Mouse (Mus musculus): ENCODE data around the gene Tma7.

The Tma7 gene

DNA sequence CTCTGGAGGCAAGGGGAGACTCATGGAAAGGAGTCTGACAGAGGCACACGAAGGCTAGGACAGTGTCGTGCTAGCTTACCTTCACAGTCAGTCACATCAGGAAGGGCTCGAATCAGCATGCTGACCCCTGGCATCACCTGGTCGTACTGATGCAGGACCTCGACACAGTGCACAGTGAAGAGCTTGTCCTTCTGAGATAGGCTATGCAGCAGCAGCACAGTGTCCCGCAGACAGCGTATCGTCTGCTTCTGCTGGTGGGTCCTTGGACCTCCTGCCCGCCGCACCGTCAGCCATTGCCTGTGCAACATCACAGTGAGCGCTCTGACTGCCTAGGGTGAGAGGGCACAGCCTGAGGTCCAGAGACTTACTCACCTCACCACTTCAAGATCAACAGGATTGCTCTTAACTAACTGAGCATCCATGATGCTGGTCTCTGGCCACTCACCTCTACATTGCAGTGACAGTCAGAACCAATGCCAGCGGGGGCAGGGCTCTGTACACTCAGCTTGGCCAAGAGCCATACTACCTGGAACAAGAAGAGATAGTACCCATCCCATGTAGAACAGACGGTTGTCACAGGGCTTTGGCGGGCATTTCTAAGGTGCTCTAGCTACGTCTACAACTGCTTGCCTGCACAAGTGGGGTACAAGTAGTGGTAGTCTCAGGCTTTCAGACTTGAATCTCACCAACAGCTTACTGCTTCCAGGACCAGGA, 22.0 kb downstream of the Tma7 start:
- DNase-seq: no peak

DNA sequence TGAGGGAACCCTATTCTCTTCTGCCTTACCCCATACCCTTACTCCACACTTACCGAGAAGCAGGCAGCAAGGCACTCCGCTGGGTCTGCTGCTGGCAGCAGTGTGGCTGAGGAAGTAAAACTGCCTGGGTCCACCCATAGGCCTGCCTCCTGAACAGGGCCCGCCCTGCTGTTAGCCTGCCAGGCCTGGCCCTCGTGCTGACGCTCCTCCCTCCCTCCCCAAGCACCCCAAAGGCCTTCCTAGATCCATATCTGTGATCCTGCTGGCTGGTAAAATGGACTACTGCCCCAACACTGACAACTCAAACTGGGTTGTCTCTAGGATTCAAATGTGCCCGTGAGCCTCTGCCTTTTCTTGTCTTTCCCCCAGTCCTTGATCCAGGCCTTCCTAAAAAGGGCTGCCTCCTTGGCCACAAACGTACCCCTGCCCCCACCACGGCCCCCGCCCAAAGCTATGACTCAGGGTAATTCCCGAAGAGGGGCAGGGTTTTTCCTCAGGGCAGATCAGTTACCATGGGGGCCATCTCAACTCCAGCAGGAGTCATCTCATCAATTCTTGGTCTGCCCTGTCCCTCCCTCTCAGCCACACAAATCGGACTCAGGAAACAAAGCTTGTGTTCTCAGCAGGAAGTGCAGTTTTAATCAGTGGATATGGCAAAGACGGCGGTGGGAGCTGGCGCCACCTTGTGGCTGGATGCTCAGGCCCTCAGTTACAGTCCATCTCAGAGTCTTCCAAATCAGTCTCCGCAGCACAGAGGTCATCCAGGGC, 23.1 kb downstream of the Tma7 start, which contains the start of gene Trex1:
Gene Trex1 (minus strand): TSS at position 599 of the 768 bp plus-strand sequence.
- peak; percentile 93 for DNase-seq

DNA sequence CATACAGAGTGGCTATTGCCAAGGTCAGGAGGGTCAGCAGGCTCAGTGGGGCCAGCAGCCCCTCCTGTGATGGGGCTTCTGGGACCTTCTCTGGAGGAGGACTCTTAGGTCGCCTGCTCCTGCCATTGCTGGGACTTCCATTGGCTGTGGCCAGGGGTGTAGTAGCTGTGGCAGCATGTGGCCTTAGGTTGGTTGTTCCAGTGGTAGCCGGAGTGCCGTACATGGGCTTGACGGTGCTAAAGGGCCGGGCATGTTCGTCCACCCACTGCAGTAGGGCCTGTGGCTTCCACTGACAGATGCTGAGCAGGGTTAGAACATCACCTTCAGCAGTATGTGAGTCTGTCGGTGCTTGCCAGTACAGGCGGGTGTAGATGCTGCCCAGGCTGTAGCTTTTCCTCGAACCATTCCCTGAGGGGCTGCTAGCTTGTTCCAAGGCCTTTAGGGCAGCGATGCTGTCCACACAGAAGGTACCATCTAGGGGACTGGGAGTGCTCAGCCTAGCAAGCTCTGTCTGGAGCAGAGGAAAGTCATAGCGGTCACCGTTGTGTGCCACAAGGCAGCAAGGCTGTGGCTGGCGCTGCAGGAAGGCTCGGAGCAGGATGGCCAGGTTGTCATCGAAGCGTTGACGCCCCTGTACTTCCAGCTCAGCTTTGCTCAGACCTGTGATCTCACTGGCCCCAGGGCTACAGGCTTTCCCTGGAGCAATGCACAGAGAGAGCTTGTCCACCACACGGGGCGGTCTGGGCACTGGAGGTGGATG, 24.2 kb downstream of the Tma7 start:
- DNase-seq: no peak

- no peak for DNase-seq
Measured at GRCm38 (mm10) chr9:109057543-109057942, 24.8 kb downstream of the Tma7 start.

GRCm38 (mm10) chr9:109056916-109057315, 25.5 kb downstream of the Tma7 start:
- DNase-seq: no peak

GRCm38 (mm10) chr9:109056081-109056690, 26.2 kb downstream of the Tma7 start:
- DNase-seq: no peak

DNA sequence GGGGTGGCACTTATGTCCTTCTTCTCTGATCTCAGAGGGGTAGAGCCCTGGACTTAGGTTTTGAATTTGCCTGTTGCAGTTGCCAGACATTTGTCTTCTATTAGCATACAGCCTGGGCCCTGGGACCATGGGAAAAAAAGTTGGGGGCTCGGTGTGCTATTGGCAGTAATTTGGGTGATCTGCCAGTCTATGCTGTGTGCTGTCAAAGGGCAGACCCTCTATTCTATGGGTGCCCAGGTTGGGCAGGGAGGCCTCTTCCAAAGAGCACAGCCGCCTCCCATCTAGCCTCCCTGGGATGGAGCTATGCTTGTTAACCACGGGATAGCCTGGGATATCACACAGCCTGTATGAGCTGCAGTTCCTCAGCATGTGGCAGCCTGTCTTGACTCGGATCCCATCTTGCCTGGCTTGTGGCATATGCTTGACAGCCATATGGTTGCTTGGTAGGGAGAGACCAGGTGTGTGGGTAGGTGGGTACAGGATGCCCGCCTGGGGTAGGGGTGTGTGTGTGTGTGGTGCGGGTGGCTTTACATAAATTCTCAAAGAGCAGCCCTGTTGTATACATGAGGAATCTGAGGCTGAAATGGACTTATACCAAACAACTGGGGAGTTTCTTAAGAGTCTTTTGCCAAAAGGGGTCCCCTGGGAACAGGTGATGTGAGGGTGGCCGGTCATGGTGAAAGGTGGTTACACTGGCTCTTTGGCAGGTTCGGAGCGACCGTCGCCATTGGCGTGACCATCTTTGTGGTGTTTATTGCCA, 26.9 kb downstream of the Tma7 start:
- no peak for DNase-seq

GRCm38 (mm10) chr9:109054712-109055111, 27.7 kb downstream of the Tma7 start:
- DNase-seq: peak; percentile 70

- DNase-seq: no peak
Measured at GRCm38 (mm10) chr9:109053851-109054250, 28.5 kb downstream of the Tma7 start.

DNA sequence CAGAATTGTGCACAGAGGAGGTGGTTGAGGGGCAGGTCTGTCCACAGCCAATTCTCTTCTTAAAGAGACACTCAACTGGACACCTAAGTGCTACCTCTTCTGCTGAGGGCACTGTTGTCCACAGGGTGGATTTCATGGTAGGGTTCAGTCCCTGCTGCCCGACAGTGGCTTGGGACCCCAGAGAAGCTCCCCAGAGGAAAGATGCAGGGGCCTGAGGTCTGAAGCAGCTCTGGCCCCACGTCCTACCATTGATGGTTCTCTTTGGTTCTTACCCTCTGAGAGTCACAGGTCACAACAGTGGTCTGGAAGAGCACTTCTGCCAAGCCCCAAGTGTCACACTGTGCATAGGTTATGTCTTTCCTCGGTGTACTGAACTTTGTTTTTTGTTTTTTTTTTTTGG, 29.0 kb downstream of the Tma7 start:
- DNase-seq: no peak

- no peak for DNase-seq
Measured at GRCm38 (mm10) chr9:109052490-109053260, 29.7 kb downstream of the Tma7 start.

DNA sequence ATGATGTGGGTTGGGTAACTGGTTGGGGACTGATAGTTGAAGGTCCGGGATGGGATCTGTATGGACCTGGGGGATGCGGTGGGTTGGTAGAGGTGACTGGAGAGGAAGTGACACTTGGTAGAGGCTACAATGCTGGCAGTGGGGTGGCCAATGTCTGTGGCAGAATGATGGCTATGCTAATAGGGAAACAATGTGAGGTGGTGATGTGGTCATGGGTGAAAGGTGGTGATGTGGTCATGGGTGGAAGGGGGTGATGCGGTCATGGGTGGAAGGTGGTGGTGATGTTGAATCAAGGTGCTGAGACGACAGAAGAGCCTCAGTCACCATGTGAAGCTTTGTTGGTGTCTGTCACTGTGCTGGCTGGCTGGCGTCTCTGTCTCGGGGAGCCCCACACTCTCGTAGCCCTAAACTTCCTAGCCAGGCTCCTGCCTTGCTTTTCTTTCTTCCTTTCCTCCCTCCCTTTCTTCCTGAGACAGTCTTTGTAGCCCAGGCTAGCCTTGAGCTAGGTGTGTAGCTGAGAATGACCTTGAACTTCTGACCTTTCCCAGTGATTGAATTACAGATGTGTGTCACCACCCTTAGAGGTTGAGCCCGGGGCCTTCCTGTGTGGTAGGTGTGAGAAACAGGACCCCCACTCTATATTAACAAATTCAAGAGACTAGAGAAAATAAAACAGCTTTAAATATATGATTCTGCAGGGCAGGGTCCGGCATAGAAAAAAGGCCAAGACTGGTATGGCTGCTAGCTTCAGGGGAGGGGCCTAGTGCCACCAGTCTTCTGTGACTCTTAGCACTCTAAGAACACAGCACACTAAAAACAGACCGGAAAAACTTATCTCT, 30.5 kb downstream of the Tma7 start:
- DNase-seq: no peak

DNA sequence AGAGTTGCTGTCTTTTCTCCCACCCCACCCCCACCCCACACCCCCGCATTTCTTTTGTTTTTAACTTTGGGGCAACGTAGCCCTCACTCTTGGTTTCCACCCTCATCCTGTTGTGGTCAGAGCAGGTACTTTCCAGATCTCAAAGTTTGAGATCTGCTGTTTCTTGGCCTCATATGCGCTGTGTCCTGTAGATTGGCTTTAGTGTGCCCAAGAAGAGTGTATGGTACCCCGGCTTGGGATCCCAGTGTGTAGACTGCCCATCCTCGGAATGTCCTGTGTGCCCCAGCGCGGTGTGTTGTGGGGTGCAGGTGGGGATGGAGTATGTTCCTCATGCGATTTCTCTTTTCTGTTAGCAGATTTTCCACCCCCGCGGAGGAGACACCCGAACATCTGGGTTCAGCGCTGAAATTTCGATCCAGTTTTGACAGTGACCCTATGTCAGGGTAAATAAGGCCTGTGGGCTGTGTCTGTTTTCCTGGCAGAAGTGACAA, 31.3 kb downstream of the Tma7 start:
- DNase-seq: no peak

DNA sequence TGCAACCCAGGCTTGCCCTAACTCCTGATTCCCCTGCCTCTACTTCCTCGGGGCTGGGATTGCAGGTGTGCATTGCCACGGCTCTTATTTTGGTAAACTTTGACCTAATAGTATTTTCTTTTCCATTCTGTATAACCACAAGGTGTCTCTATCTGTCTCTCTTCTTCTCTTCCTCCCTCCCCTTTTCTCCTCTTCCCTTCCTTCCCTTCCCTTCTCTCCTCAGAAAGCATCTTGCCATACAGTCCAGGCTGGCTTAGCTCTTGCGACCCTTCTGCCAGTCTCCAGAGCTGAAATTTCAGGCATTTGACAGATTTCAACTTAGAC, 31.8 kb downstream of the Tma7 start:
- DNase-seq: no peak

GRCm38 (mm10) chr9:109049996-109050673, 32.3 kb downstream of the Tma7 start:
- no peak for DNase-seq

DNA sequence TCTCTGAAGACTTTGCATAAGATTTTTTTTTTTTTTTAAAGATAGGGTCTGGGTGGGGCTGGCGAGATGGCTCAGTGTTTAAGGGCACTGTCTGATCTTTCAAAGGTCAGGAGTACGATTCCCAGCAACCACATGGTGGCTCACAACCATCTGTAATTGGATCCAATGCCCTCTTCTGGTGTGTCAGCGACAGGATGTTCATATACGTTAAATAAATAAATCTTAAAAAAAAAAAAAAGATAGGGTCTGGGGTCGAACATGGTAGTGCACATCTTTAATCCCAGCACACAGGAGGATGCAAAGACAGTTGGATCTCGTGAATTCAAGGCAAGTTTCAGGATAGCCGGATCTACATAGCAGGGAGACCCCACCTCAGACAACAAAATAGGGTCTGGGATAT, 33.1 kb downstream of the Tma7 start:
- DNase-seq: no peak

DNA sequence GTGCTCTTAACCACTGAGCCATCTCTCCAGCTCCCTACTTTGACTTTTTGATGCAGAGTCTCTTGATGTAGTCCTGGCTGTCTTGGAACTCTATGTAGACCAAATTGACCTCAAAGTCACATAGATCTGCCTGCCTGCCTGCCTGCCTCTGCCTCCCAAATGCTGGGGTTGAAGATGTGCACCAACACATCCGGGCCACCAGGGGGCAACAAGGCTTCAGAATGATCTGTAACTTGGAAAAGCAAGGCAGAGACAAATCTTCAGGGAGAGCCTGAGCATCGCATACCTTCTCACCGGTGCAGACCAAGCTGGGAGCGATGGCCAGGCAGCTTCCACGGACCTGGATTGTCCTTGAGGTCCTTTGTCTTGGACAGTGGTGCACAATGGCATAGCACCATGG, 36.1 kb downstream of the Tma7 start:
- DNase-seq: peak; percentile 66

DNA sequence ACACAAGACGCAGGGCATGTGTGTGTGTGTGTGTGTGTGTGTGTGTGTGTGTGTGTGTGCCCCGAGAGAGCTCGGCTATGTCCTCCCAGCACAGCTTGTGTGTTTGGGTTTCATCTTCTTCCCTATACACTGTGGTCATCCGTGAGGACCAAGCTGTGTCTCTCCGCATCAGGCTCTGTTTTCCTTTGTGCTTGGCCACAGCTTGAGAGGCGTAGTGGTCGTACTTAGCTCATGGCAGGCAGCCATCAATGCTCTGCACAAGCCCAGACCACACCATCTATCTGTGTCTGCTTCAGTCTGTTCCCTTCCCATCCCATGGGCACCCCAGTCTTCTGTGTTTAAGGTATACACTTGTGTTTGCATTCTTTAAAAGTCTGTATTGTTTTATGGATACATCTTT, 41.0 kb downstream of the Tma7 start:
- no peak for DNase-seq

DNA sequence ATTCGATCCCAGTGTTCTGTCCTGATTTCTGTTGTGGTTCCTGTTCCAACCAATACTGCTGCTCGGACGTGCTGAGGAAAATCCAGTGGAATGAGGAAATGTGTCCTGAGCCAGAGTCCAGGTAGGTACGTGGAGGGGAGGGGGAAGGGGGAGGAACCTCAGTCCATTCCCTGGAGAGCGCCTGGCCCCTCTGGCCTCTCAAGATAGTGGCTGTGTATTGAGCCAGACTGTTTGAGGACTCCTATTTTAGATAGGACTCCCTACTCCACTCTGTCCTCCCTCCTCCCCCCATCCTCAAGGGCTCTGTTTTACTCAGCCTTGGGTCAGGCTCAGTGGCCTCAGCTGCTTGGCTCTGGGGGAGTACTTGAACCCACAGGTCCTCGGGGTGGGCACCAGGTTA, 41.5 kb downstream of the Tma7 start:
- DNase-seq: peak; percentile 52

DNA sequence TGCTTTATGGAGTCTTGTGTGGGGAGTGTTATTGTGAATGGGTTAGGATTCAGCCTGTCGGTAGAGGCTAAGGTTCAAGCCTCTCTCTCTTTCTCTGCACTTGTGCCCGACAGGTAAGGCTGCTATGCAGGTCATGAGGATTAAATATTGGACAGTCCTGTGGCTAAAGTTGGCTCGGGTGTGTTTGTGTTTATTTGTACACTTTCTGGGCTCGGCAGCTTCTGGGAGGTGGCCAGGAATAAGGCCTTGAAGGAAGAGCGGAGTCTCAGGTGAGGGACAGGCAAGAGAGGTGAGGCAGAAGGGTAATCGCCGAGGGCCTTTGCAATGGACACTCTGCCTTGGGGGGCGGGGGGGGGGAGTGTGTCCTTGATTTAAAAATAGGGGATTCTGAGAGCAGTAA, 42.2 kb downstream of the Tma7 start:
- DNase-seq: peak; percentile 60
